Mouse (Mus musculus) spleen, postnatal 10 days (tissue): Measurements from ENCODE around the gene Gtdc1.

ENCODE experiments used
- DNase-seq, 2 experiments: peaks; one replicate each; pipeline ENCODE4 v3.0.0; 2021 to 2022; ENCODE audit warnings: low spot score in 2 of 2

Gene Gtdc1

GRCm38 (mm10) chr2:44590881-44591280 is 336.6 kb downstream of the Gtdc1 start:
- DNase-seq = no peak

- DNase-seq = no peak
Measured at GRCm38 (mm10) chr2:44584061-44584460, 343.4 kb downstream of the Gtdc1 start.

GRCm38 (mm10) chr2:44583491-44583890 is 344.0 kb downstream of the Gtdc1 start:
- DNase-seq = no peak

- DNase-seq = no peak
Measured at GRCm38 (mm10) chr2:44571810-44572209, 355.6 kb downstream of the Gtdc1 start.

GRCm38 (mm10) chr2:44571156-44571555 is 356.3 kb downstream of the Gtdc1 start:
- DNase-seq = no peak

- no peak for DNase-seq
Measured at GRCm38 (mm10) chr2:44569140-44569952, 358.1 kb downstream of the Gtdc1 start.

GRCm38 (mm10) chr2:44564776-44565692 is 362.4 kb downstream of the Gtdc1 start:
- no peak for DNase-seq

GRCm38 (mm10) chr2:44561789-44562188 is 365.7 kb downstream of the Gtdc1 start:
- no peak for DNase-seq

- DNase-seq = no peak
Measured at GRCm38 (mm10) chr2:44559242-44559944, 368.1 kb downstream of the Gtdc1 start.

- DNase-seq = no peak
Measured at GRCm38 (mm10) chr2:44557669-44558281, 369.7 kb downstream of the Gtdc1 start.

- no peak for DNase-seq
Measured at GRCm38 (mm10) chr2:44556861-44557592, 370.4 kb downstream of the Gtdc1 start.

GRCm38 (mm10) chr2:44554716-44555115 is 372.7 kb downstream of the Gtdc1 start:
- no peak for DNase-seq

- no peak for DNase-seq
Measured at GRCm38 (mm10) chr2:44549311-44549710, 378.1 kb downstream of the Gtdc1 start.

GRCm38 (mm10) chr2:44542775-44543174 is 384.7 kb downstream of the Gtdc1 start:
- no peak for DNase-seq

GRCm38 (mm10) chr2:44541726-44542125 is 385.7 kb downstream of the Gtdc1 start:
- DNase-seq = no peak

GRCm38 (mm10) chr2:44540881-44541280 is 386.6 kb downstream of the Gtdc1 start:
- DNase-seq = no peak

- DNase-seq = no peak
Measured at GRCm38 (mm10) chr2:44539121-44539634, 388.3 kb downstream of the Gtdc1 start.

GRCm38 (mm10) chr2:44538135-44538534 is 389.3 kb downstream of the Gtdc1 start:
- DNase-seq = no peak

GRCm38 (mm10) chr2:44535760-44536159 is 391.7 kb downstream of the Gtdc1 start:
- no peak for DNase-seq

- DNase-seq = no peak
Measured at GRCm38 (mm10) chr2:44535136-44535675, 392.3 kb downstream of the Gtdc1 start.
